Mouse (Mus musculus): ENCODE data around the gene Olfr552.

GRCm38 (mm10) chr7:102618118-102618517, 20.5 kb downstream of the Olfr552 start, which contains the start of gene Olfr553:
- TF ChIP-seq POLR2A (IDR thresholded peaks at IDR 0.05; ENCODE audit: control insufficient read depth, extremely low read depth, insufficient read depth, low read length, poor library complexity) (no peak), CTCF (IDR thresholded peaks at IDR 0.05; ENCODE audit: borderline replicate concordance, control insufficient read depth, extremely low read depth, insufficient read depth, low read length, poor library complexity) (no peak)

Measured in thymus, adult 2 months (tissue).